Mouse (Mus musculus) fibroblast of lung, adult 2 months (primary cell): ENCODE data around the gene Lzts2.

Experiments
- DNase-seq: peaks from one replicate; pipeline ENCODE4 v3.0.0-alpha.2; 2011; ENCODE audit warnings: low read depth

Gene Lzts2

DNA sequence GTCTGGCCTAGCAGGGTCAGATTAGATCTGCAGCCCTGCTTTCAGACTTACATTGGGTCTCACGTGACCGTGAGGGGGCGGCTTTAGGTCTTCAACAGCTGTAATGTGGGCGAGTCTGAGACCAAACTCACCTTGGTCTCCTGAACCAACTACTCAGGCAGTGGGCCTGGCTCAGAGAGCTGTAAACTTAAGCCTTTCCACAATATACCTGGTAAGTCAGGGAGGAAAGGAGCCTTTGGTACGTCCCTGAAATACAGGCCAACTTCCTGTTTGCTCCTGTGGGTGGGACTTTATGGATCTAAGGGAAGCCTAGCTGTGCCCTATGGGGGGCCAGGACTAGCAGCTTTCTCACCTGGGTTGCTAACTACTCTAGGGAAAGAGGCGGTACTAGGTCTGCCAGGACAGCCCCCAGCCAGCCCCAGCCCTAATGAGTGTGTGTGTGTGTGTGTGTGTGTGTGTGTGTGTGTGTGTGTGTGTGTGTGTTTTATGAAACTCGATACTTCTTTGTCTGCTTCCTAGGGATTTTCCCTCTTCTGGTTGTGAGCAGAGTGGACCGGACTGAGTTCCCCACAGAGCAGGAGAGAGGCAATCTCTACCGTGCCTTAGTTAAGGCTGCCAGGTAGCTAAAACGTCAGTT, at the start of gene Lzts2:
Gene Lzts2, plus strand, starts transcription at position 80 of the 637 bp plus-strand sequence.
- DNase-seq: no peak

DNA sequence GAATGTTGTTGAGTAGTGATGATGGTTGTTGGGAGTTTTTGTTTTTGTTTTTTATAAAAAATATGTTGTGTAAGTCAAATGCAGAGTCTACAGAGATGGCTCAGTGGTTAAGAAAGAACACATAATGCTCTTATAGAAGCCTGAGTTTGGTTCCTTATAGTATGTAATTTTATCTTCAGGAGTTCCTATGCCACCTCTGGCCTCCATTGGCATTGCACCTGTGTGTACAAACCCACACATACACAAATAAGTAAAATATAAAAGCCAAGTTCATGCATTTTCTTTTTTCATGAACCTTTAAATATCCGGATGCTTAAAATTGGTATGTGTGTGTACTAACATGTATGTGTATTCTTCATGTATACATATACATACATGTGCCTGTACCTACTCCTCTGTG, 48.2 kb upstream of the Lzts2 start:
- DNase-seq: no peak

DNA sequence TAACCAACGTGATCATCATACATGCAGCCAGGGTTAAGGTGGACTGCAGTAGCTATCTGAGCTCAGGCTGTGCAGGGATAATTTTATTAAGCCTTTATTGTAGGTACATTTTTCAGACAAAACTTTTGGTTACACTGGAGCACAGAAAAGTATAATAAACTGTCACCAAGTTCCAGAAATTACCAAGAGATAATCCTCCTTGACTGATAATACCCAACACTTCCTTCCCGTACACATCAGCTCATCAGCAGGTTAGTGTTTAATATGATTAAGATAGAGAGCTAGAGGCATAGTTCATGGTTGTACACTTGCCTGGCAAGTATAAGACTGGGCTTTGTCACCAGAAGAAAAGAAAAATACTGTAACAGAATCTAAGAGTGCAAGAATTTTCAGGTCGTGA, 45.9 kb upstream of the Lzts2 start:
- DNase-seq: no peak

DNA sequence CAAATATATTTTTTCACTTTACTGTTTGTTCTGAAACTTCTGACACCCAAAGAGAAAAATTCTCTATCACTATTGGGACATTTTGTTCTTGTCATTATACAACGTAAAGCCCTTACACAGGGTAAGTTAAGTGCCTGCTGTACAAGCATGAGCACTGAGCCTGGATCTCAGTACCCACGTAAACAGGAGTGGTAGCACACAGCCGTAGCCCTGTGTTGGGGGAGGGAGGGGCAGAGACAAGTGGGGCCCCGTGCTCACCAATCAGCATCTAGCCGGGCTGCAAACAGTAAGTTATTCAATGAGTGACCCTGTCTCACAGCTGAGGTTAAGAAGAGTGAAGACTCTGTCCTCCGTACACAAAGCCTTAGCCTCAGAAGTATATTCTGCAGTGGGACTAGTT, 37.6 kb upstream of the Lzts2 start:
- no peak for DNase-seq

DNA sequence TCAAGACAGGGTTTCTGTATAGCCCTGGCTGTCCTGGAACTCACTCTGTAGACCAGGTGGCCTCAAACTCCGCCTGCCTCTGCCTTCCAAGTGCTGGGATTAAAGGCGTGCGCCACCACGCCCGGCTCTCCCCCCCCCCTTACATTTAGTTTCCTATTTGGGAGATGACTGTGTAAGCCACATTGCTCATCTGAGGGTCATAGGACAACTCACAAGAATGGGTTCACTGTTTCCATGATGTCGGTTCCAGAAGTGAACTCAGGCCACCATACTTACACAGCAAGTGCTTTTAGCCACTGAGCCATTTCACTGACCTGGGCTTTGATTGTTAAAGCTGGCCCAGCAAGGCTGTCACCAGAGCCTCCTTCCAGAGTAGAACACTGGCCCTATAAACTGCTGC, 37.1 kb upstream of the Lzts2 start:
- DNase-seq: no peak

DNA sequence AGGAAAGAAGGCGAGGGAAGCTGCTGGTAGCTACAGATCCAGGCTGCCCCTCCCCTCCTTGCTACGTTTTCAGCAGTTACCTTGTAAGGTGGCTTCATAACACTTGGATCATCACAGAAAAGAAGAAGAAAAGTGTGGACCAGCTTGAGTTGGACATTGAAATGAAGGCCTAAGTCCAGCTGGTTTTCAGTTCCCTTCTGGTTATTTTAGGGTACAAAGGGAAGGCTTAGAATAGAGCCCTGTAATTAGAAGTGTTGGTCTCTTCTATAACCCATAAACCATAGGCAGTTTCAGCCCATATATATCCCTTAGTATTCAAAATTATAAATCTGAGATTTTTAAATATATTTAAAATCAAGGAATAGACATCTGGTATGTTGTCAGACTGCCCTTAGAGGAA, 33.4 kb upstream of the Lzts2 start:
- no peak for DNase-seq

DNA sequence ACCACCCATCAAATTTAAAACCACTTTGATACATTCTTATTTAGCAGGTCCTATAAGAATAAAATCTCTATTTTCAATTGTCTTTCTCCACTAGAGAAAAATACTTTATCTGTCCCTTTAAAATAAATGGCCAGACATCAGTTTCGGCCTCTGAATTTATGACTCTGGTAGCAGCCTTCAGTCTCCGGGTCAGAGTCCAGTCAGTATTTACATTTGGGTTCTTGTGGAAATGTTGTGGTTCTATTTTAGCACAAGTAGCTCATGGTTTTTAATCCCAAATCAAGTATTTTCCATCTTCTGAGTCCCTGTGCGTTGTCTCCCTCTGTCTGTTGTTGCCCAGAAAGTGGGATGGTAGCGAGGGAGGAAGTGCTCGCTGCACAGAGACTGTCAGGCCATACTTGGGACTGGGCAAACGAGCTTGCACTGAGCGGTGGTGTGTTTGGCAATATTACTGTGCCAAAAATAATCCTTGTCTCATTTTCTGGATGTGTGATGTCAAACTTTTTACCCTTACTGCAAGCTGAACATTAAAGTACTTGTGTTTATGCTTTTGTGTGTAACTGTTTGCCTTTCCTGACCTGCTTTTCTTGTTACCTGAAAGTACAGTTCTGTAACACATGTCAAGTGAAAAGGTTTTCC, 31.6 kb upstream of the Lzts2 start:
- DNase-seq: no peak

DNA sequence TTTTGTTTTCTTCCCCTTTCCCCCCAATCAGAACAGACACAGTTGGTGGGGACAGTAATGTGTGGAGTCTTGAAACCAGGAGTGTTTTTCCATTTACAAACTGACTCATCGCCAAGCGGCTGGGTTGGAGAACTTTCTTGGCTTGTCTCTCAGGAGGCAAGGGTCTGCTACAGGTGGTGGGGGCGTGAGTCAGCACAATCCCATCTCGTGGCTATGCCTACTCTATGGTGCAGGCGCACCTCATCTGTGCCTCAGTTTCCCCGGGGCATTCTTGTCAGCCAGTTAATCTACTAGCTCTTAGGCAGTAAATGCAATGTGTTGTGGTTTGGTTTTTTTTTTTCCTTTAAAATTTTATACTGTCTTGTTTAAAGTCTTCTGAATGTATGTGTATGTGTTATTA, 30.8 kb upstream of the Lzts2 start:
- DNase-seq: no peak

DNA sequence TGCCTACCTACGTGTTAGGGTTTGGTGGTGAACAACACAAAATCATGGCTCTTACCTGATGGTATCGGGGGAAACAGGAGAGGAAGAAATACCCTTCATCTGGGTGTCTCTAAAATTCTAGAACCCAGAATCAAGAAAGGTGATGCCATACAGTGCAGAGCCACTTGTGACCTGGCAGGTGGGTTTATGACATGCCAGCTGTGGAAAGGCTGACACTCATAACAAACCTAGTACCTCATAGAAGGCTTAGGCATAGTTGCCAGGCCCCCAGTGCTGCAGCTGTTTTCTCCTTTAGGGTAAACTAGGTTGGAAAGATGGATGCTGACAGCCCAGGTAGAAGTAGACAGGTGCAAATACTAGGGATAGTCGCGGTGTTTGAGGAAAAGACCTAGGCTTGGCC, 29.8 kb upstream of the Lzts2 start:
- no peak for DNase-seq

DNA sequence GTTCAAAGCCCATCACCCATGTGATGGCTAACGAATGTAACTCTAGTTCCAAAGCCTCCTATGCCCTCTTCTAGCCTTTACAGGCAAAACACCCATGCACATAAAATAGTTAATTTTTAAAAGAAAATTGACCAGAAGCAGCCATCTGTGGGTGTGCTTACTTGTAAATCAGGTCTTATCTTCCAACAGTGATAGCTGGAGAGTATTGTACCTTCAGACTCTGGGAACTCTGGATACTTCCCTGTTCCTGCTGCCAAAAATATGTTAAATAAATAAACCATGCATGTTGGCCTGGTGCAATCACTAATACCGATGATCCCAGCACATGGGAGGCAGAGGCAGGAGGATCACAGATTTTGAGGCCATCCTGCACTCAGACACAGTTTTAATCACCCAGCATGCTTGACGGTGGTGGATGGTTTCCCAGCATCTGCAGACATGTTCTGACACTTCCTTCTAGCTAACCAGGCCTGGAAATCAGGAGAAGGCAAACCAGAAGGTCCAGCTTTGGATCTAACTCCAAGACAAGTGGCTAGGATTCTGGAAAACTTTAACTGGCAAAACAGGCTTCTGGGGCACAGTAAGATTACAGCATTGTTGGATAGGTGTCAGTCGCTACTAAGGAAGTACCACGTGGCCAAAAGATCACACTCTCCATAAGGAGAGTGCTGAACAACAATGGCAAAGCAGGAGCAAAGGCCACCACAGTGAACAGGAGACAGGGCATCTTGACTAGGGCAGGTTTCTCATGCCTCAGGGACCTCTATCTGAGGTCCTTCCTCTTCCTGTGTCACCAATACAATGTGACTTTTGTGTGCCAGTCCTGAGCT, 28.8 kb upstream of the Lzts2 start:
- DNase-seq: no peak

DNA sequence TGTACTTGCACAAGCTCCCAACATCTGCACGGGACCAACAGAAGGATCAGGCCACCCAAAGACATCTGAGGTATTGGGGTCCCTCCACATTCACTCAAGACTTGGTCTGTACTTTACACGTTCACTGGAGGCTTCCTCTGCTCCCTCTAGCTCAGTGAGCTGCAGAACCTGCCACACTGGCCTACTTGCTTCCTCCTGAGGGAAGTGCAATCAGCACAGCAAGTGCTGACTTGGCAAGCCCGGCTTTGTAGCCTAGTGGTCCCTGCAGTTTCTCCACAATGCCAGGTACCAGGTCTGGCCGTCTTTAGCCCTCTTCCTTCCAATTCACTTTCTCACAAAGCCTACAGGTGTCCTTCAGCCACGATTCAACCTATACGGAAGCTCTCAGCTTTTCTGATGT, 27.2 kb upstream of the Lzts2 start:
- DNase-seq: no peak

DNA sequence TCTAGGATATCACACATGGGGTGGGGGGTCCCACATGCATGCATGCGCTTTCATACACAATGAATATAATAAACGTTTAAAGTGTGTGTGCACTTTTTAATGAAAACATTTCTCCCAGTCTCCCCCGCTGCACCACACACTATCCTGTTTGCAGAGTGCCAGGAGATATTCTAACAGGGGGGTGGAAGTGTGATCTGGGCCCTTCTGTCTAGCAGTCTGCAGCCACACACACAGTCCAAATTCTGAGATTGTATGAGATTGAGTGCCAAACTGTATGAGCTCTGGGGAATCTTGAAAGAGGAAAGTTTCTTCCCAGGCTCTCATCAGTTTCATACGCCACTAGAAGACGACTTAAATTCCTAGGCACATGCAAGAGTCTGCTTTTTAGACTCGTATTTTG, 26.4 kb upstream of the Lzts2 start:
- no peak for DNase-seq

DNA sequence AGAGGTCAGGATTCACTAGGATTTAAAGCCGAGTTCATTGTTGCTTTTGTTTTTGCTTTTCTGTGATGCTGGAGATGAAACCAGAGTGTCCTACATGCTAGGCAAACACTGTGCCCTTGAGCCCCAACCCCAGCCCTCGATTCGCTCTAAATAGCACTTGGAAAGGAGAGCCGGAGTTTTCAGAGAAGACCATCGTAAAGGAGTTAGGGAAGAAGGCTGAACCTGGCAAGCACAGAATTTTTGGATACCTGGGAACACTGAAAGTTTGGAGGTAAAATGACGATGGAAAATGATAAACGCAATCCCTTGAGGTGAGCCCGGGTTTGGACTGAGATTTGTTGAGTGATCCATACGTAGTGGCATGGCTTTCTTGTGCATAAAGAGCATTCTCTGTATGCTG, 25.9 kb upstream of the Lzts2 start:
- no peak for DNase-seq

DNA sequence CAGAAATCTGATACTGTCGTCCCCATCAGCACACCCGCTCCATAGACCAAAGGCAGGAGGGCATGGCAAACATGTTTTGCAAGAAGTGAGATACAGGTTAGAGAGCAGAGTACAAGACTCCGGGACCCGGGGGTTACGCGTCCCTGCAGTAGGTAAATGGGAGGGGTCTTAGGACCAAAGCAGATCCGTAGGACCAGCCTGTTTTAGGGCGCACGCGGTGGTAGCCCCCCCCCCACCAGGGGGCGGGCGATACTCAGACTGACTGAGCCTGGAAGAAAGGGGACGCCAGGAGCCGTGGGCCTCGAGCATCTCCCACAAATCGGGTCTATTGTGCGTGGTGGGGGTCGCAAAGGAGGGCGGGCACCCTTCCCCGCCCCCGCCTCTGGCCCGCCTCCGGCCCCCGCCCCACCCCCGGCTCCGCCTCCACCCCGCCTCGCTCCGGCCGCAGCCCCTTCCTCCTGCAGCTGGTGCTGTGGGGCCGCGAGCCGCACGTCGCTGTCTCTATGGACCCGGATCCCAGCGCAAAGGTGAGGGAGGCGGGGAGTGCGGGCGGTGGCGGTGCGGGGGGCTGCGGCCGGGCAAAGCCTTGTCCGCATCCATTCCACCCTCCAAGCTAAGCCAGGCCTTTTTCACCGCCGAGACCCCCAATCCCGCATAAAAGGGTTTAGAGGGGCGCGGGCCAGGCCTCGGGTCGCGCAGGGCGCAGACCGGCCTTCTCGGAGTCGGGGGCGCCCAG, 25.2 kb upstream of the Lzts2 start, which contains the start of gene Sema4g:
Gene Sema4g, plus strand, starts transcription at position 271 of the 736 bp plus-strand sequence.
- no peak for DNase-seq

DNA sequence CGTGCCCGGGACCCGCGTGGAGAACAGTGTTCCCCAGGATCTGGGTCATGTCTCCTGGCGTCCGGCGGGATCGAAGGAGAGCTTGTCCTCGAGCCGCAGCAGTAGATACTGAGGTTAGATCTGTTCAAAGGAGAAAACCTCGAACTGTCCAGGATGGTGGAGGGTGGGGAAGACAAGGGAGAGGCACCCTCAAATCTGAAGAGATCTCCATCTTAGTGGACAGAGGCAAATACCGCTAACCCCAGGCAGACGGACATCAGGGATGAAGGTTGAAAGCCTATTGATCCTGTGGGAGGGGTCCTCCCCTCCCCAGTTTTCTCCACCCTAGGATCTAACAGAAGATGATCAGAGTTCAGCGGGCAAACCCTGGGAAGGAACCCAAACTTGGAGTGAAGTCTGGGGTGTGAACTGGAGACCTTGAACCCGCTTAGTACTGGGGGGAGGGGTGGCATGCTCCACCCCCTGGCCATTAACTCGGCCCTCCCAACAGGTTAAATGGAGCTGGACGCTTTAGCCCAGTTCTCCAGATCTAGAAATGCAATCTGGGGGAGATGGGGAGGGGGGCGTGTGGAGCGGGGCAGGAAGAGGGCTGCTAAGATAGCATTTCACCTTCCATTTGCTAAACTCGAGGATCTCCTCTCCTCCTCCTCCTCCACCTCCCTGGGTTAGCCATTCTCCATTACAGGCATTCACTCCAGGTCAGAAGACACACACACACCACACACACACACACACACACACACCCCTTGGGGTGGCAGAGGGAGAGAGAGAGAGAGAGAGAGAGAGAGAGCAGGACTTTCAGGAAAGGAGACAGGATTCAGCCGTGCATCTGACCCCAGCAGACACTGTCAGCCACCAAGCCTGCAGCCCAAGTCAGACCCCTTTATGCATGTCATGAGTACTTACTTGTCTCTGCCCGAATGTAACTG, 24.4 kb upstream of the Lzts2 start:
- no peak for DNase-seq

DNA sequence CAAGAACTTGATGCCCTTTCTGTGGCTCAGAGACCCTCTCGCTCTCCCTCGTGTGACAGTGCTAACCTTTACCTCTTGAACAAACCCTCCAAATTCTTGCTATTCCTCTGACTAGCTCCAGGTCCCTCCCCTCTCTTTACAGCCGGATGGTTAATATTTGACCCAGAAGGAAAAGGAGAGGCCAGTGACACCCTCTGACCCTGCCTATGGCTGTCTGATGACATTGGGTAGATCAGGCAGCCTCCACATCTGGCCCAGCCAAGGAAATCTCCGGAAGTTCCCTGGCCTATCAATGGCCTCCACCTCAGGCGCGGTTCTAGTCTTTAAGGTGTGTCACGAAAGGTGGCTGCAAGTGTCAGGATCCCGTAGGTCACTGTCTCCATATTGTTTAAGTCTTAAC, 23.2 kb upstream of the Lzts2 start:
- no peak for DNase-seq

DNA sequence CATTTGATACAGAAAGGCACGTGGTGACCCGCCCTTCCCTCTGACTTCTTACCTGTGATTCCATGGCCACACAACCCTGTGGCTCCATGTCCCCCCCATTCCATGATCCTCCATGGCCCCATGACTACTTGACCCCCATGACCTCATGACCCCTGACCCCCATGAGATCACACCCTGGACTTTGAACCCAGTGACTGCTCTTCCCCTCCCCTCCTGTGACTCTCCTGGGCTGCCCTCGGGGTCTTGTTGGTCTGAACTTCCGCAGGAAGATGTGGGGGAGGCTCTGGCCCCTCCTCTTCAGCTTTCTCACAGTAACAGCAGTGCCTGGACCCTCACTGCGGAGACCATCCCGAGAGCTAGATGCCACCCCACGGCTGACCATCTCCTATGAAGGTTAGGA, 22.0 kb upstream of the Lzts2 start:
- DNase-seq: no peak

DNA sequence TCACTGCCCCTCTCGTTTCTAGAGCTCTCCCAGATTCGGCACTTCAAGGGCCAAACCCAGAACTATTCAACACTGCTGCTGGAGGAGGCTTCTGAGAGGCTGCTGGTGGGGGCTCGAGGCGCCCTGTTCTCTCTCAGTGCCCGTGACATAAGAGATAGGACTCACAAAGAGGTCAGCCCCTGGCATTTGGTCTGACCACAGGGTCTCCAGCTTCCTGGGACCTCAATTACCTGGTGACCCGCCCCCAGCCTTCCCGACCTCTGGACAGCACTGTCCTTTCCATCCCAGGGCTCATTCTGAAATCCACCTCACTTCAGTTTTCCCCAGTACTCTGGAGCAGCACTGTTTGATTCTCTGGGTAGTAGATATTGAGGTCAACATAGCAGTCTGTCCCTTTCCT, 21.5 kb upstream of the Lzts2 start:
- no peak for DNase-seq

DNA sequence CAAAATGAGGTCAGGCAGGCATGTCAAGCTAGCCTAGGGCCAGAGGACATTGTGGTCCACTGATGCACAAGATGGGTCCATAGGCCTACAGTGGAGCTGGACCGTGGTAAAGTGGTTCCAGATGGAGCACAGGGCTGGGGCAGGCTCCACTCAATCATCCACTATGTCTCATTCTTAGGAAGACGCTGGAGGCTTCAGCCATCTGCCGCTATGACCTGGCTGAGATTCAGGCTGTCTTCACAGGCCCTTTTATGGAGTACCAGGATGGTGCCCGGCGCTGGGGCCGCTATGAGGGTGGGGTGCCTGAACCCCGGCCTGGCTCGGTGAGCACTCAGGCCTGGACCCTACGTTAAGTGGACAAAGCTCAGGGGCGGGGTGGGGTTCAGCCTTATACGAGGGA, 16.4 kb upstream of the Lzts2 start:
- DNase-seq: no peak

DNA sequence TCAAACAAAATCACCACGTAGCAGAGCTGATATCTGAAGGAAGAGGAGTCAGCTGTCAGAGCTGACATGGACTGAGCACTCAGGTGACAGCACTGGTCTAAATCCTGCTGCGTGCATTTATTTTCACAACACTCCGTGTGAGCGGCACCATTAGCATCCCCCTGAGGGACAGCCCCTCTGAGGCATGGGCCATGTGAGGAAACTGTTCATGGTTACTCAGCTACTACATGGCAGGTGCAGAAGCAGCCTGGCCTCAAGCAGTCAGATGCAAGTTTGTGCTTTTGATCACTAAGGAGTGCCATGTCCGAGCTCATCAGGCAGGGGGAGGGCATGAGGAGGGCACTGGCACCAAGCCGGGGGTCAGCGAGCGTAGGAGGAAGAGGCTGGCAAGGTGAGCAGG, 14.6 kb upstream of the Lzts2 start:
- DNase-seq: no peak

DNA sequence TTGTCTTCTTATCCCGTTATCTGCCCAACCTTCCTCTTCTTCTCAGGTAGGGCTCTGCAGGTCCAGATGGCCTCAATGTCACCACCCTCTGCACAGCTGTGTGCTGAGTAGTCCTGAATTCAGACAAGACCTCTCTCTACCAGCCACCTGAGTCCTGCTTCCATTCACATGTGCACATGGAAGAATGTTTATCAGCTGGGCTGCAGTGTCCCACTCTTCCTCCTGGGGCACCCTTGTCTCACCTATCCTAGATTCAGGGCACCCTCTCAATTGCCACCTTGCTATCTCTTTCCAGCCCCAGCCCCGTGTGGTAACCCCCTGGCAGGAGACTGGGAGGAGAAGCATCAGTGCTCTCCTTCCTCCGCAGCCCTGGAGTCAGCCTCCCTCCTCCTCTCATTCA, 11.9 kb upstream of the Lzts2 start:
- DNase-seq: no peak
